Mouse (Mus musculus) kidney, adult 2 months (tissue): Measurements from ENCODE around the gene Cfdp1.

Source experiments
- CTCF ChIP-seq: fragments of 200-500 bp; conservative IDR thresholded peaks from 2 replicates; pipeline ENCODE4 v1.5.1; 2011; ENCODE audit warnings: low read depth, mild to moderate bottlenecking, control low read depth, low read length, moderate library complexity, mixed read lengths; ENCODE audit not compliant: insufficient read depth, insufficient read length
- POLR2A ChIP-seq: fragments of 200-500 bp; IDR thresholded peaks from one replicate; pipeline ENCODE4 v1.6.1; 2011; ENCODE audit warnings: low read depth, low read length, control low read depth

DNA sequence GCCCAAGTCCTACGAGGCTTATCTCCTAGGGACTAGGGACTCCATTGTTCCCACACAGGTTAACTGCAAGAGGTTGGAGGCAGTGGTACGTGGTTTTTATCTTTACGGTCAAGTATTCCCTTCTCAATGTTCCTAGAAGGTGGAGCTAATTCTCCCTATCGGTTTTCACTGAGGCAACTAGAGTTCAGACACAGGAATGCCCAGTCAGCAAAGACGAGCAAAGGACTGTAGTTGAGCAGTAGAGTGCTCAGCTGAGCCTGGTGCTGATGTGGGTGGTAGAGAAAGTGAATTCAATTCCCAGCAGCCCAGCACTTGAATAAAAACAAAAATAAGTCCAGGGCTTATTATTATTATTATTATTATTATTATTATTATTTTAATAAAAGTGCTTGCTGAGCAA lies 38.5 kb upstream of the Cfdp1 start:
- TF ChIP-seq POLR2A (no peak), CTCF (no peak)
